Mouse (Mus musculus): Measurements from ENCODE around the gene Ankrd11. TPM values are rescaled to one million over a fixed set of nuclear protein-coding genes. Genes with fewer than 3 reads are reported as not detected.
"Not testable (repeated sequence)": the region's sequence is repeated elsewhere in the genome, so short reads cannot be mapped to it uniquely, and the experiment has no call there.

The Ankrd11 gene
- total RNA-seq, 2 experiments from 2014 or later: 137 to 138 TPM

GRCm38 (mm10) chr8:123041774-123042105 lies 337 bp downstream of the Ankrd11 start:
- DNase-seq (ENCODE audit: extremely low spot score in 1 of 2, low spot score in 2 of 2): no peak
- intact Hi-C loops (cut with DNase I): loop anchor here (5.0 kb wide), 2 partner anchors 61 to 134 kb away; partner anchors contain the start of gene Rpl13

GRCm38 (mm10) chr8:123041008-123041773 lies 886 bp downstream of the Ankrd11 start:
- intact Hi-C loops (cut with DNase I): loop anchor here (5.0 kb wide), 2 partner anchors 61 to 134 kb away; partner anchors contain the start of gene Rpl13
- DNase-seq (ENCODE audit: extremely low spot score in 1 of 2, low spot score in 2 of 2): peak; percentile 31 to 76

GRCm38 (mm10) chr8:123040110-123040650 lies 1.9 kb downstream of the Ankrd11 start:
- intact Hi-C loops (cut with DNase I): loop anchor here (5.0 kb wide), 2 partner anchors 62 to 133 kb away; partner anchors contain the start of gene Rpl13

DNA sequence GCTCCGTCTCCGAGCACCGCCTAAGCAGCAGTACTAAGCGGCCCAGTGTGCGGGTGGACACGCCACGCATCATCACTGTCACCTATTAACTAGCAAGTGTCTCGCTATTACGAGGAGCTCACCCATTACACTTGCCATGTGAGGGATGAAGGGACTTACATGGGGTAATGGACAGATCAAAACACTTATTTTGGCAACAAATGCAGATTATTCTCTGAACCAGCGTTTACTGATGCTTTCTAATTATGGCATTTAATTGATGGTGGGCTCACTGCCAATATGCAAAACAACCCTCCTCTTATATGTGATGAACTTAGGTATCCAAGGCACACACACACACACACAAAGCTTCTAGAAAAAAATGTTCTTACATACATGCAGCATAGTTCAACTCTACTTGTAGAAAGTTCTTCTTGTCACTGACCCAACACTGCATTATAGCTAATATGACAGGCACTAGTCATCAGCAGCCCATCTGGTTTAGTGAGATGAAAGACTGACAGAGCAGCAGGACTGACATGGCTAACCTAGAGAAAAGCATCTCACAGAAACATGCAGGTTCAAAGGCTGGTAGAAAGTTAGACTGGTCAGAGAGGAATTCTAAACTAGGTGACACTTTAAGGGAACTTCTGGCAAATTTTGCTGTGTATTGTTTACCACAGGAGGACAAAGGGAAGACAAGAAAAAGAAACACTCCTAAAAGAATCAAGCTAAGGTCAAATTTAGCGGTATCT lies 2.5 kb downstream of the Ankrd11 start:
- no peak for DNase-seq (ENCODE audit: extremely low spot score in 1 of 2, low spot score in 2 of 2)
- intact Hi-C loops (cut with DNase I): loop anchor here (5.0 kb wide), 2 partner anchors 63 to 132 kb away; partner anchors contain the start of gene Rpl13

More at GRCm38 (mm10) chr8:123040110-123040650, 1.9 kb downstream of the Ankrd11 start:
- DNase-seq (ENCODE audit: extremely low spot score in 1 of 2, low spot score in 2 of 2): no peak

DNA sequence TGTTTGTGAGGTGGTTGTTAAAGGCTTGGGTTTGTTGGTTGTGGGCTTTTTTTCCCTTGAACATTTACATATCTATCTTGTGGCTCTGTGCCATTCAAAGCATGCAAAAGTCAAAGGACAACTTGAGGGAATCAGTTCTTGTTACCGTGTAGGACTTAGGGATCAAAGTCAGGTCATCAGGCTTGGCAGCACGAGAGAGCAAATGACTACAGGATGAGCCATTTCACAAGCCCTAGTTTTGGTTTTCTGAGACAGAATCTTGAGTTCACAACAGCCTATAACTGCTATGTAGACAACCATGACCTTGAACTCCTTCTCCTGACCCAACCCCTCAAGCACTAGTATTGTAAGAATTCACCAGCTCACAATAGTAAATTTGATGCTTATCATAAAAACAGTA lies 3.7 kb downstream of the Ankrd11 start:
- intact Hi-C loops (cut with DNase I): no loop called here
- no peak for DNase-seq (ENCODE audit: extremely low spot score in 1 of 2, low spot score in 2 of 2)

GRCm38 (mm10) chr8:123037487-123037886 lies 4.6 kb downstream of the Ankrd11 start:
- intact Hi-C loops (cut with DNase I): no loop called here
- no peak for DNase-seq (ENCODE audit: extremely low spot score in 1 of 2, low spot score in 2 of 2)

GRCm38 (mm10) chr8:123036956-123037355 lies 5.1 kb downstream of the Ankrd11 start:
- no peak for DNase-seq (ENCODE audit: extremely low spot score in 1 of 2, low spot score in 2 of 2)
- intact Hi-C loops (cut with DNase I): no loop called here

- intact Hi-C loops (cut with DNase I): no loop called here
- no peak for DNase-seq (ENCODE audit: extremely low spot score in 1 of 2, low spot score in 2 of 2)
Observed at GRCm38 (mm10) chr8:123034171-123034570, 7.9 kb downstream of the Ankrd11 start.

- no peak for DNase-seq (ENCODE audit: extremely low spot score in 1 of 2, low spot score in 2 of 2)
- intact Hi-C loops (cut with DNase I): no loop called here
Observed at GRCm38 (mm10) chr8:123033431-123033830, 8.6 kb downstream of the Ankrd11 start.

DNA sequence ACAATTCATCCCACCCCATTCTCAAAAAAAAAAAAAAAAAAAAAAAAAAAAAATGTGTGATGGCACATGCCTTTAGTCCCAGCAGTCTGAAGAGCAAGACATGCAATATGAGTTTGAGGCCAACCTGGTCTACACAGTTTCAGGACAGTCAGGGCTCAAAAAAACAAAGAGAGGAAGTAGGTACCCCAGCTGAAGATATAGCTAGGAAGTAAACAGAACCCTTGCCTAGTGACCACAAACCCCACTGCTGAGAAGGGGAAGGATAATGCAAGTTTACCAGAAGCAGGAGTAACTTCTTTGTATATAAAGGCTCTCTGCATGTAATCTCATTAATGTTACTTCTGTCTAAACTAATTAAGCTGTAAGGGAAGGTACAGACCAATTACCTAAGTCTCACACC lies 9.3 kb downstream of the Ankrd11 start:
- intact Hi-C loops (cut with DNase I): no loop called here
- DNase-seq (ENCODE audit: extremely low spot score in 1 of 2, low spot score in 2 of 2): no peak

DNA sequence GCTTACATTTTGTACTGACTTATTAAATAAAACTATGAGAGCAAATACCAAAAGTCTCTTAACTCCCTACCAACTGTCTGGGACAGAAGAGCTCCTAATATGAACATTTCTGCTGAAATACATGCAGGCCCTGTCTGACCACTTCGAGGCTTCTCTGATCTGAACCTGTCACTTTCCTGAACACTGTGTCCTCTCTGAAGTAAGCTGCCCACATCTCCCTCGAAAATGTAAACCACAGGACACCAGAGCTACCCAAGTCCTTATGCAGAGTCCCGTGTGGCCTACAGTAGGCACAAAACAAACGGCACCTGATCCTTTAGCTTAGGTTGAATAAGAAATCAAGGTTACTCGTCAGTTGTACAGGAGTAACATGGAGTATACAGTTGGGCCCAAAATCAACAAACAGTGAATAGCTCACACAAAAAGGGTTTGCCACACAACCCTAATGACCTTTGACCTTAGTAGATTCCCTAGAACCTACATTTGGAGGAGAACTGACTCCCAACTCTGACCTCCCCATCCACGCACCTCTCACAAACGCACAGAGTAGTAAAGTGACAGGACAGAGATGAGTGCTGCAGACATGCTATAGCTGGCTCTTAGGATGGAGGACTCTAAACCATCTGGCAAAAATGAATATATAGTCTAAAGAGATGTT lies 10.6 kb downstream of the Ankrd11 start:
- intact Hi-C loops (cut with DNase I): no loop called here
- no peak for DNase-seq (ENCODE audit: extremely low spot score in 1 of 2, low spot score in 2 of 2)

- intact Hi-C loops (cut with DNase I); DNase-seq (ENCODE audit: extremely low spot score in 1 of 2, low spot score in 2 of 2): not testable (repeated sequence)
Observed at GRCm38 (mm10) chr8:123030091-123030490, 12.0 kb downstream of the Ankrd11 start.

GRCm38 (mm10) chr8:123027786-123028185 lies 14.3 kb downstream of the Ankrd11 start:
- intact Hi-C loops (cut with DNase I): no loop called here
- no peak for DNase-seq (ENCODE audit: extremely low spot score in 1 of 2, low spot score in 2 of 2)

- DNase-seq (ENCODE audit: extremely low spot score in 1 of 2, low spot score in 2 of 2): no peak
- intact Hi-C loops (cut with DNase I): no loop called here
Observed at GRCm38 (mm10) chr8:123025951-123026351, 16.1 kb downstream of the Ankrd11 start.

- DNase-seq (ENCODE audit: extremely low spot score in 1 of 2, low spot score in 2 of 2): no peak
- intact Hi-C loops (cut with DNase I): no loop called here
Observed at GRCm38 (mm10) chr8:123024226-123024625, 17.9 kb downstream of the Ankrd11 start.

DNA sequence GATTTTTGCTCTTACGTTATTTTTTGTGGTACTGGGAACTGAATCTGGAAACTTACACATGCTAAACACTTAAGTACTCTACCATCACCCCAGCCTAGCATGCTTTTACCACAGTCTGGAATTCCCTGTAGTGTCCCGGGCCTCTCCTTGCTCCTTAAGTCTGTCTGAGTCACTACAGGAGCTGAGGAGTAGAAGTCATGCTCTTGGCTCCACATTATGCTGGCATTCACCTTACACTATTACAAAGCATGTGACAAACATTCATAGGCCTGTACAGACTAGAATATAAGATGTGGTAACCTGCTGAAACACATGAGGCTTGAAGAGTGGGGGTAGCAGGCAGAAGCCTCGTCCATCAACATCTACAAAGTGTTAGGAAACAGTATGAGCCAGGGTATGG lies 19.4 kb downstream of the Ankrd11 start:
- DNase-seq (ENCODE audit: extremely low spot score in 1 of 2, low spot score in 2 of 2): no peak
- intact Hi-C loops (cut with DNase I): no loop called here

- no peak for DNase-seq (ENCODE audit: extremely low spot score in 1 of 2, low spot score in 2 of 2)
- intact Hi-C loops (cut with DNase I): no loop called here
Observed at GRCm38 (mm10) chr8:123021259-123021658, 20.8 kb downstream of the Ankrd11 start.

DNA sequence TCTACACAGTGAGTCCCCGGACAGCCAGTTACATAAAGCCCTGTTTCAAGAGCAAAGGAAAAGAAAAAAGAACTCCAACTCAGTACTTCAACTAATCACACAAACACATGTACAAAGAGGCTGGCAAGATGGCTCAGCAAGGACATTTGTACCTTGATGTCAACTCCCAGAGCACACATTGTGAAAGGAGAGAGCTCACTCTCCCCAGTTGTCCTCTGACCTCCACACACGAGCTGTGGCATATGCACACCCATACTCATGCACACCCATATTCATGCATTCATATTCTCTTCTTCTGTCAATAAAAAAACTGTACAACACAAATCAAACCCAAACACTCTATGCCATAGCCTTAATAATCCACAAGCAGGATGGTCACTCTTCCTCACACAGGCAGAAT lies 21.2 kb downstream of the Ankrd11 start:
- no peak for DNase-seq (ENCODE audit: extremely low spot score in 1 of 2, low spot score in 2 of 2)
- intact Hi-C loops (cut with DNase I): no loop called here

DNA sequence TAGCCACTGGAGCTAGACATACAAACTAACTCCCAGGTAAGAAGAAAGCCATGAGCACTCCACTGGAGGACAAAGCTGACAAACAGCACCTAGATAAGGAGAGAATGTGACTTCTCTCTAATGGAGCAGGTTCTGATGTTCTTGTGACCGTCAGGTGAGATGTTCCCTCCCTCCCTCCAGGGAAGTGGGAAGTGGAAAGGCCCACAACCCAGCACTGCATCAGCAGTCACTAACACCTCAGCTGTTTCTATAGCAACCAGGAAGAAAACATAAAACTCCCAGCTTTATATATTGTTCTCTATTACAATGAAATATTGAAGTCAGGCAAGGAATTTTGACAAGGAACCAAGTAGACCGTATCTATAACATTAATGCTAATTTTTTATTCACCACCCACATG lies 22.0 kb downstream of the Ankrd11 start:
- intact Hi-C loops (cut with DNase I): no loop called here
- DNase-seq (ENCODE audit: extremely low spot score in 1 of 2, low spot score in 2 of 2): no peak

All from left cerebral cortex, postnatal 10 days (tissue).